Mouse (Mus musculus): Measurements from ENCODE around the gene Pdia3. TPM values are rescaled to one million over a fixed set of nuclear protein-coding genes. Genes with fewer than 3 reads are reported as not detected.
"Not testable (repeated sequence)": the region's sequence is repeated elsewhere in the genome, so short reads cannot be mapped to it uniquely, and the experiment has no call there.

The Pdia3 gene
- polyA plus RNA-seq, 1 experiment, result 173 TPM

GRCm38 (mm10) chr2:121442259-121443067, 28.9 kb downstream of the Pdia3 start:
- DNase-seq (ENCODE audit: low spot score), result no peak

DNA sequence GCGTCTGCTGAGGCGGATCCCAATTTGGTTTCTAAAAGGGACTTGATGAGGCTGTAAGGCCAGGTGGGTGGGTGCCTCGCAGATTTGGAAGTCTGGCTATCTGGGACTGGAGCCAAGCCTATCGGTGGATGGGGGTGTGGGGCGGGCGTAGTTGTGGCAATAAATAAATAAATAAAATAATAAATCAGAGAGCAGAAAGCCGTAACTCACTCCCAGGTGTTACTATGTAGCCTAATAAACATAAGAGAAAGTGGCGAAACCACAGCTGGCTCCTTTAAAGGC, 29.4 kb downstream of the Pdia3 start:
- no peak for DNase-seq (ENCODE audit: low spot score)

DNA sequence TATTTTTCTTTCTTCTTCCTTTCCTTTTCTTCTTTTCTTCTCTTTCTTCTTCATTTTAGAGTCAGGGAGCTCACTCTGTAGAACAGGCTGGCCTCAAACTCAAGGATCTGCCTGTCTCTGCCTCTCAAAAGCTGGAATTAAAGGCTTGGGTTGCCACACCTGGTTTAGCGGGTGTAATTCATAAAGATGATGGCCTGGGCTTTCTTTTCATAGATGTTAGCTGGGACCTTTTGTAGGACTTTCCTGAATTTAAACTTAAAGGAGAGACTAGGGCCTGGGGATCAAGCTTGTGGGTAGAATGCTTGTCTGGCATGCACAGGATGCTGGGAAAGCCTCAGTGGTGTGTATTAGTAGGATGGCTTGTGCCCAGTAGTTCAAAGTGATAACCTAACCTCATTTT, 30.6 kb downstream of the Pdia3 start, which contains the start of gene Ell3:
Gene Ell3, minus strand, starts transcription at position 101 of the 400 bp plus-strand sequence.
- no peak for DNase-seq (ENCODE audit: low spot score)

- DNase-seq (ENCODE audit: low spot score), result no peak
These were observed 31.5 kb downstream of the Pdia3 start for GRCm38 (mm10) chr2:121445117-121445516.

DNA sequence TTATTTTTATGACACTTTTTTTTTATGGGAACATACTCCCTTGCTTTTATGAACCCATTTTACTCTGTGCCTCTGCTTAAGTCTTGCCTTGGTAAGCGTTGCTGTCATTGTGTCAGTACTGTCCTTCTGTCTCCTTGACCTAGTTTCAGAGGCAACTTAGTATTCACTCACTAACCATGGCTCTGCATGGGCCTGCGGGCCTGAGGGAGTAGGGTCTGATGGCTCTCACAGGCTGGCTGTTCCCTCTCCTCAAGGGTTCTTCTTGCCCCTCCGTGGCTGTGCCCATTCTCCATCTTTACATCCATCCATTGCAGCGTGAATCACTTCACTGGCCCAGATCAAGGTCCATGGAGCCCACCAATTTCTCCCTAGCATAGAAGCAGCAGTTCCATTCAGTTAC, 32.9 kb downstream of the Pdia3 start:
- no peak for DNase-seq (ENCODE audit: low spot score)

- no peak for DNase-seq (ENCODE audit: low spot score)
These were observed 33.4 kb downstream of the Pdia3 start for GRCm38 (mm10) chr2:121447006-121447405.

GRCm38 (mm10) chr2:121448136-121448535, 34.6 kb downstream of the Pdia3 start:
- no peak for DNase-seq (ENCODE audit: low spot score)

DNA sequence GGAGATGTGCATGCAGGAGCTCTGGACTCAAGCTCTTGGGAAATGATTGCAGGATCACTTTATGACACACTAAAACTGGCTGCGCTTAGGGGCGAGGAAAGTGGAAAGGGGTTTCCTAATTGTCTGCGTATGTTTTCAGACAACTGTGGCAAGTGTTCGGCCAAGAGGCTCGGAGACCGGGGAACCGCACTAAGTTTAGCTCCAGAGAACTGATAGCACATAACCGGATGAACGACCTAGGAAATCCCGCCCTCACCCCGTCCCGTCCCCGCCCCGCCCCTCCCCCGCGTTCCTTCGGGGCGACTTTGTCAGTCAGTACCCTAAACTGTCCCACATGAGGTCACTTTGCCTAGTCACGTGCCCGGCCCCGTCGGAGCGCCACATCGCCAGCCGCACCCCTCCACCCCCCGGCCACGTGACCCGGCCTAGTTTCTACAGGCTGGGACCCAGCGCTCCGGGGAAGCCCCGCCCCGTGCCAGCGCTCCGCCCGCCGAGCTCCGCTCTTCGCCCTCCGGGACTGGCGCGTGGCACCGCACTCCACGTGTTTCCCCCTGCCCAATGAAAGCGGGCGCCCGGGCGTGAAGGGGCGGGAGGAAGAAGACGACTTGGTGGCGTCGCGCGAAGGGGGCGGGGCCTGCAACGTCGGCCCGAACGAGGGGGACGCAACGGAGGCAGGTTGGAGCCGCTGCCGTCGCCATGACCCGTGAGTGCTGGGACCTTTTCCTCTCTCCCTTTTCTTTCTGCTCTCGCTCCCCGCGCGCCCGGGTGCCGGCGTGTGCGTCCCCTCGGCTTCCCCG, 35.4 kb downstream of the Pdia3 start, which contains the start of gene Serf2:
Gene Serf2, plus strand, starts transcription at position 457 of the 797 bp plus-strand sequence.
- DNase-seq (ENCODE audit: low spot score), result peak; percentile 98

- DNase-seq (ENCODE audit: low spot score), result no peak
These were observed 36.0 kb downstream of the Pdia3 start for GRCm38 (mm10) chr2:121449545-121450011.

DNA sequence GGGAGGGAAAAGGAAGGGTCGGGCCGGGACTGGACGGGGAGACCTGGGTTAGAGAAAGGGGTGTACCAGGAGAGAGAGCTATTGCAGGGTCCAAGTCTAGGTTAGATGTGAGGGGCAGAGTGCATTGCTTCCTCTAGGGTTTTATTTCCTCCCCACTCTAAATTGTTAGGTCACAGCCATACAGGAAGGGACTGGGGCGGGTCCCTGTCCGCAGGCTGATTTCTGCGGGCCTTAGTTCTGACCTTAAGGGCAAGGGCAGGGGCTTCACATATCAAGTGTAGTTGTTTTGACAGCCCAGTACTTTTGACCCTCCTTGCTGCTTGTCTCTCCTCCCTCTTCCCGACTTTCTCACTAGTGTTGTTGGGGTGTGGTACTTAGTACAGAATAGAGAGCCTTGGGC, 36.5 kb downstream of the Pdia3 start:
- DNase-seq (ENCODE audit: low spot score), result no peak

- no peak for DNase-seq (ENCODE audit: low spot score)
These were observed 38.8 kb downstream of the Pdia3 start for GRCm38 (mm10) chr2:121452361-121452760.

GRCm38 (mm10) chr2:121452990-121453389, 39.4 kb downstream of the Pdia3 start, which contains the start of gene Hypk:
TSS of gene Hypk (plus strand) at chr2:121453290.
- DNase-seq (ENCODE audit: low spot score), result no peak

GRCm38 (mm10) chr2:121453917-121454316, 40.3 kb downstream of the Pdia3 start:
- no peak for DNase-seq (ENCODE audit: low spot score)

- no peak for DNase-seq (ENCODE audit: low spot score)
These were observed 42.0 kb downstream of the Pdia3 start for GRCm38 (mm10) chr2:121455534-121455933.

DNA sequence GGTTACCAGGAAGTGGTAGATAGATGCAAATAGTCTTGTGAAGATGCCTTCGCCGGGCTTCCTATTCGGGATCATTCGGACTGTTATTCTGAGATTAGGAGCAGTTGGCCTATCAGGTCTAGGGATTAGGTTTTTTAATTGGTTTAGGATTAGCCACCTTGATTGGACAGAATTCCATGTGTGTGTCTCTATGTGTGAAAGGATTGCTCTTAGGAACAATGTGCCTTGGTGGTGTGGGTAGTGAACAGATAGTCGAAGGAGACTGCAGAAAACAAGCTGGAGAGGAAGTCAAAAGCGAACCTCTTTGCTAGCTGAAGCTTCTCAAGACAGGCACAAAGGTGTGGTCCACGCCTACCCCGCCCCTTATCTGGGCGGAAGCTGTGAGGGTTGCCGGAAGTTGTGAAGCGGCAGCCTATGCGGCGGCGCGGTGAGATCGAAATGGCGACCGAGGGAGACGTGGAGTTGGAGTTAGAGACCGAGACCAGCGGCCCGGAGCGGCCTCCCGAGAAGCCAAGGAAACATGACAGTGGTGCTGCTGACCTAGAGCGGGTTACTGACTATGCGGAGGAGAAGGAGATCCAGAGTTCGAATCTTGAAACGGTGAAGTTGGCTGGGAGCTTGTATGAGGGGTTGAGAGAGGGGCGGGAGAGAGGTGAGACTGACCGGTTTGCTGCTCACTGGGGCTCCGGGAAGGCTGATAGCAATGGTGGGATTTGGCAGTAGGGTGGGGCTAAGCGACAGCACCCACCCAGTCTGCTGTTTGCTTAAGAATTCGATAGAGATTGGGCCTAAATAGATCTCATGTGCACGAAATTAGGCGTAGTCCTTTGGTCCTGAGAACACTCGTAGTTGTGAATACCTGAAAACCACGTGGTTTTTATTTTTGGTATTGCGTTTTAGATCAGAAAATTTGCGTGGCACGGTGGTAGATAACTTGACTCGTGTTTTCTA, 43.4 kb downstream of the Pdia3 start, which contains the start of gene Serinc4:
Gene Serinc4, minus strand, starts transcription at position 90 of the 951 bp plus-strand sequence.
- peak; percentile 72 for DNase-seq (ENCODE audit: low spot score)

DNA sequence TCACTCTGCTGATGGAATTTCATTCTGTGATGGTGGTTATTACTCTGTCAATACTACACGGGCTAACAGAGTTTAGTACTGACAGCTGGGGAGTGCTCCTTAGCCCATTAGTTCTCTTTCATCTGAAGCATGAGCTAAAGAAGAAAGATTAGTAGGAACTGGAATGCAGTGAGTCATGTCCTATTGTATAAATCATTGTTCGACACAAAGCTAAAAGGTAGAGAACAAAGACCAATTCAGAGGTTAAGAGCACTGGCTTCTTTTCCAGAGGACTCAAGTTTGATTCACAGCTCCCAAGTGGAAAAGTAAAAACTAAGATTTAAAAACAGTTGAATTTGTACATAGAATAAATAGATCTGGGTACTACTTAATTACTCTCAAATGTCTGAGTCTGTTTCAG, 46.5 kb downstream of the Pdia3 start:
- DNase-seq (ENCODE audit: low spot score), result no peak

DNA sequence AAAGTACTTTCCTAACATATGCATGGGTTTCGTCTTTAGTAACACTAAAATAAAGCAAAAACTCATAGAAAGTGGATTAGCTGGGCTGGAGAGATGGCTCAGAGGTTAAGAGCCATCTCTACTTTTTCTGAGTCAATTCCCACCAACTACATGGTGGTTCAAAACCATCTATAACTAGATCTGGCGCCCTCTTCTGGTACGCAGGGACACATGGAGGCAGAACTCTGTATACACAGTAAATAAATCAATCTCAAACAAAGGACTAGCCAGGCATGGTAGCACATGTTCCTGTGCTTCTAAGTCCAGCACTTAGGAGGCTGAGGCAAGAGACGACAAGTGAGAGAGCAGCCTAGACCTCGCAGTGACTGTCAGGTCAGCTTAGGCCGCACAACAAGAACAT, 55.4 kb downstream of the Pdia3 start:
- DNase-seq (ENCODE audit: low spot score), result not testable (repeated sequence)

GRCm38 (mm10) chr2:121472783-121473182, 59.2 kb downstream of the Pdia3 start:
- DNase-seq (ENCODE audit: low spot score), result not testable (repeated sequence)

- DNase-seq (ENCODE audit: low spot score), result peak; percentile 51
These were observed 60.0 kb downstream of the Pdia3 start, which contains the start of gene Mfap1b for GRCm38 (mm10) chr2:121473301-121474179. TSS of gene Mfap1b (minus strand) at chr2:121474067.

GRCm38 (mm10) chr2:121474180-121474535, 60.6 kb downstream of the Pdia3 start:
- no peak for DNase-seq (ENCODE audit: low spot score)

All from urinary bladder, adult 2 months (tissue).